Comparison of ENCODE assay signal across 18 mouse cellular contexts in genomic region chr3:18706356-18706755, GRCm38 (mm10).
"Had no signal": no experiment of that assay in that cellular context is flagged by ENCODE, and none has a peak within 500 bp of the region (broad histone marks: within the 10 kb centered on the region; RNA-seq: fewer than 3 reads in every experiment).

No protein-coding gene starts in this region.

- H3K27ac ChIP-seq: limb, embryonic 12.5 days; liver, embryonic 13.5 days; lung, embryonic 15.5 days; macrophage; midbrain, embryonic 15.5 days; neural tube, embryonic 13.5 days; stomach, embryonic 15.5 days had no signal

- ATAC-seq: liver, postnatal 0 days; midbrain, embryonic 15.5 days had no signal

- H3K4me1 ChIP-seq: liver, embryonic 13.5 days; lung, embryonic 15.5 days; megakaryocyte, embryonic 14.5 days; midbrain, embryonic 15.5 days; neural tube, embryonic 13.5 days; stomach, embryonic 15.5 days had no signal

- H3K27me3 ChIP-seq: limb, embryonic 12.5 days; liver, embryonic 13.5 days; lung, embryonic 15.5 days; megakaryocyte, embryonic 14.5 days; midbrain, embryonic 15.5 days; neural tube, embryonic 13.5 days; stomach, embryonic 15.5 days had no signal

- DNase-seq: kidney, adult 8-10 months; kidney, postnatal 25 days; layer of hippocampus, adult 9-11 months; liver; liver, embryonic 13.5 days; liver, postnatal 0 days; lung, postnatal 14 days; retina, postnatal 1 day; spleen, adult 18-20 months; thymus, postnatal 36 days had no signal

- H3K9me3 ChIP-seq: limb, embryonic 12.5 days; liver, embryonic 13.5 days; lung, embryonic 15.5 days; midbrain, embryonic 15.5 days; neural tube, embryonic 13.5 days; stomach, embryonic 15.5 days had no signal

- H3K36me3 ChIP-seq: limb, embryonic 12.5 days; liver, embryonic 13.5 days; lung, embryonic 15.5 days; midbrain, embryonic 15.5 days; neural tube, embryonic 13.5 days; stomach, embryonic 15.5 days had no signal

- H3K9ac ChIP-seq: limb, embryonic 12.5 days; liver, embryonic 13.5 days; liver, postnatal 0 days; lung, embryonic 15.5 days; midbrain, embryonic 15.5 days; neural tube, embryonic 13.5 days; stomach, embryonic 15.5 days had no signal

- H3K4me2 ChIP-seq: limb, embryonic 12.5 days; liver, embryonic 13.5 days; lung, embryonic 15.5 days; midbrain, embryonic 11.5 days; midbrain, embryonic 15.5 days; neural tube, embryonic 13.5 days; stomach, embryonic 15.5 days had no signal

- H3K4me3 ChIP-seq: limb, embryonic 12.5 days; liver, embryonic 13.5 days; lung, embryonic 15.5 days; megakaryocyte, embryonic 14.5 days; midbrain, embryonic 15.5 days; neural tube, embryonic 13.5 days; stomach, embryonic 15.5 days had no signal
